Mouse (Mus musculus): ENCODE measurements at regions not wholly inside any gene's neighbourhood (a gene's known extent, or its start where the extent isn't known, plus 50 kb on each side); places are given as distances from the start of the nearest gene placed in this dataset.

GRCm38 (mm10) chr6:123930951-123931350 is 77.7 kb upstream of the Vmn2r25 start:
- peak; percentile 6 for DNase-seq (ENCODE audit: low spot score)

GRCm38 (mm10) chr6:123937930-123938329 is 84.7 kb upstream of the Vmn2r25 start:
- DNase-seq (ENCODE audit: low spot score), result no peak

- DNase-seq (ENCODE audit: low spot score), result no peak
Observed at GRCm38 (mm10) chr6:123961321-123961720, 63.0 kb upstream of the Vmn2r26 start.

- no peak for DNase-seq (ENCODE audit: low spot score)
Observed at GRCm38 (mm10) chr6:123971180-123971579, 53.2 kb upstream of the Vmn2r26 start.

Measured in thymus, postnatal 0 days (tissue).